Mouse (Mus musculus) layer of hippocampus, adult 11-12 months (tissue): ENCODE results near the gene Zfp827.

ENCODE experiments used
- DNase-seq: peaks from one replicate; pipeline ENCODE4 v3.0.0; 2022; ENCODE audit warnings: low spot score

Zfp827 gene

DNA sequence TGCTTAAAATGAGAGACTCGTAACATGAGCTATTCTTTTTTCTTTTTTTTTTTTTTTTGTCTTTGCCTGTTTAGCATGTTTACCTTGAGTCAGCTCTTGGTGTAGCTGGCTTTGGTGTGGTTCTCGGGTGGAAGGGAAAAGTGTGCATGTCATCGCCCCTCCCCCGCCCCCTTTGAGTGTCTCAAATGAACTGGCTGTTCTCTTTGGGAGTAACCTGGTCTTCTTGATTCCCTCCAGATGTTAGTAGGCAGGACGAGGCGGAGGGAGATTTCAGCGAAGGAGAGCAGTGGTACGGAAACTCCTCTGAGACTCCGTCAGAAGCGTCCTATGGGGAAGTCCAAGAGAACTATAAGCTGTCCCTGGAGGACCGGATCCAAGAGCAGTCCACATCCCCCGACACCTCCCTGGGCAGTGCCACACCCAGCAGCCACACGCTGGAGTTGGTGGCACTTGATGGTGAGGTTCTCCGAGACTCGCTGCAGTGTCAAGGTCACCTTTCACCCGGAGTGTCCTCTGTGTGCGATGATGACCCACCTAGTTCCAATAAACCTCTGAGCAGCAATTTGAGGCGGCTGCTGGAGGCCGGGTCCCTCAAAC lies 31.9 kb downstream of the Zfp827 start:
- no peak for DNase-seq

- no peak for DNase-seq
Observed at GRCm38 (mm10) chr8:79065924-79066323, 37.7 kb downstream of the Zfp827 start.

DNA sequence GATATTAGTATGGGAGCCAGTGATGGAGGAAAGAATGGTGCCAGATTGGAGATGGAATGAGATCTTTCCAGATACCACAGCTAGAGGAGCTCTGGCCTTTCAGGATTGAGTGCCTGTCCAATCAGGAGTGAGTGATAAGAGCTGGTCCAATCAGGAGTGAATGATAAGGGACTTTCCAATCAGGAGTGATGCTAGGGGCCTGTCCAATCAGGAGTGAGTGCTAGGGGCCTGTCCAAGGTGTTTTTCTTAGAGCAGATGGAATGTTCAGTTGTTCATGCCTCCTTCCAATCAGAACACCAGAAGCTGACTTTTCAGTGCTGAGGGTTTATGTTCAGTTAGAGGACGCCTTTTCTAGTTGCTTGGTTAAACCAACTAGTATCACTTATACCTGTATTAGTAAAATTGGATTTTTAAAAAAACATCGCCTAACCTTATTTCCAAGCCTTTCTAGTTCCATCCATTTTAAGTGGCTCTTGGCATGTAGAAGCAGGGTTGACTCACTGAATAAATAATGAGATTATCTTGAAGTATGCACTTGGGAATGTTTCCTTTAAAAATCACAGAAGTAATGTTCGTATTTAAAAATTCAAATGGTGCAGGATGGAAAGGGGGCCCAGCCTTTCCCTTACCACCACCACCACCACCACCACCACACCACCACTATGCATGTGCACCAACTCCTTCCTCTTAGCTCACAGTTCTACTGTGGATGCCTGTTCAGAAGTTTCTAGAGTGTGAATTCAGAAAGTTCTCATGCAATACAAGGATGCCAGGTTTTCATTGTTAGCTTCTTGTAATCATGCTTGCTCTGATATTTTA lies 39.8 kb downstream of the Zfp827 start:
- DNase-seq: no peak

DNA sequence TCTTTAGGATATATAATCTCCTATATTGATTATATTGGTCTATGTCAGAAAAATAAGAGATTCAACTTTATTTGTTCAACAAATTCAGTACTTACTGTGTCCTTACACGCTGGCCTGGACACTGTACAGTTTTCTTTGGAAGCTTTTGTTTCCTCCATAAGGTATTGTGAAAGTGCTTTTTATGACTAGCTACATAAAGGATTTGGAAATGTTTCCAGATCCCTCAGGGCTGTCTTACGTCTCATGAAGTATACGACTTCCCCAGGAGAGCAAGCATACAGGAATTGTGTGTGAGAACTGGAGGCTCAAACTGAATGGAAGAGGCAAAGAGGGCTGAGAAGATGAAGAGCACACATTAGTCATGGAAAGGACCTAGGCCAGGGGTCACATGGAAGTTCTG lies 45.1 kb downstream of the Zfp827 start:
- no peak for DNase-seq

GRCm38 (mm10) chr8:79074986-79075385 lies 46.7 kb downstream of the Zfp827 start:
- no peak for DNase-seq

DNA sequence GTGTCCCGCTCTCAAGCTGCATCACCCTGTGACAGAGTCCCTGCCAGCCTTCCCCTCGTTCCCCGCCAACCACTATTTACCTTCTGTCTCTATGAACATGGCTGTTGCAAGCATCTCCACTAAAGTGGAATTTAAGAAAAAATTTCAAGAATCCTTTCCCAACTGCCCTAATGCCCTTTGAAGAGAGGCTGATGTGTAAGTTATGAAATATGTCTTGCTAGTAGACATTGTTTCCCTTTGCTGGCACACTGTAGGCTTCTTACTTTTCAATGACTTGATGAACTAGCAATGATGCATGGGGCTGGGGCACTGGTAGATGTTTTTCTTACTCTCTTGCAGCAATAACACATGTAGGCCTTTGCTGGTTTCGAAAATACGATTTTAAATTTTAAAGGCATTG lies 49.0 kb downstream of the Zfp827 start:
- DNase-seq: no peak

- no peak for DNase-seq
Observed at GRCm38 (mm10) chr8:79078556-79079195, 50.4 kb downstream of the Zfp827 start.

- peak; percentile 28 for DNase-seq
Observed at GRCm38 (mm10) chr8:79079196-79079561, 50.9 kb downstream of the Zfp827 start.

- DNase-seq: no peak
Observed at GRCm38 (mm10) chr8:79080096-79080739, 52.0 kb downstream of the Zfp827 start.

DNA sequence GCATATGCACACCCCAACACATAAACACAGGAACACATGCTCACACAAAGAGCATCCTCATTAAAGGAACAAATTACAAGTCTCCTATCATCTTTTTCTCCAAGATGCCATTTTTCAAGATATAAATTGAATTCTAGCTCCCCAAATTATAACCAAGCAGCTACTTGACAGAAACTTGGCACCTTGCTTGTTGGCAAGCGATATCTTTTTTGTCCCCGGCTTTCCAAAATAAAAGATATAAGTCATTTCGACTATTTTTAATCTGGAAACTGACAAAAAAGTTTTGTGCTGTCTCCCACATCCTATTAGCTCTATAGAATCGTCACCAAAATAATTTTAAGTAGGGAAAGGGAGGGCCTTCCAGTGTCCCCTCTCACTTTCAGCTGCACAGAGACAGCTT lies 53.1 kb downstream of the Zfp827 start:
- no peak for DNase-seq

GRCm38 (mm10) chr8:79081955-79082354 lies 53.7 kb downstream of the Zfp827 start:
- no peak for DNase-seq

- DNase-seq: no peak
Observed at GRCm38 (mm10) chr8:79083461-79084358, 55.5 kb downstream of the Zfp827 start.

DNA sequence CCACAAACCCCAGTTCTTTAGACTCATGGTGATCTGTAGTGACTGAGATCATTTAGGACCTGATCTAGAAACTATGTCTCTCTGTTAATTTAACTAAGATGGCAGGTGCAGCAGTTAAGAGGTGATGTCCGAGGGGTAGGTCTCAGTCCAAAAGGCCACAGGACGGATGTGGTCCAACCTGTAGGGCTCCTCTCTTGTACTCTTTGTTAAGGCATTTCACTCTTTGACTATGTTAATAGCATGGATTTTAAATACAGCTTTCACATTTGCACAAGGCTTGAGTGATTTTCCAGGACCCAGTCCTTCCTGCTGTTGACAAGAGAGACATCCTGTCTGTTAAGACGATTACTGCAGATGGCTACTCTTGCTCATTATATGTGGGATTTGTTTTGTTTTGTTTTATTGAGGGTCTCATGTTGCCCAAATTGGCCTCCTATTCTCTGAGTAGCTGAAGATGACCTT lies 56.2 kb downstream of the Zfp827 start:
- DNase-seq: no peak

DNA sequence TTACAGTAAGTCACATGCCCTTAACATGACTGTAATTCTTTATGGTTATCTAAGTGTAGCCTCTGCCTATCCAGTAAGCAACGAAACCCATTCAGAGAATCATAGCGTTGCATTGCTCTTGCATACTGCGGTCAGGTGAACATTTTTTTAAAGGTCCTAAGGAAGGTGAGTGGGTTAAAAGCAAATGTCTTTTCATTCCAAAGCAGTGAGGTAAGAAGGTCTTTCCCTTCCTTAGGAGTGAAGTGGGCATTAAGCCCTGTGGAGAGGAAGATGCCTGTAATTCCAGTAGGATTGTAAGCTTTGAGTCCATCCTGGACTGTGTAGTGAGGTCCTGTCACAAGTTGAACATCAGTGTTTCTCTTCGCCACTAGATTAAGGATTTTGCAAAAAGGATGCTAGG lies 66.2 kb downstream of the Zfp827 start:
- no peak for DNase-seq

DNA sequence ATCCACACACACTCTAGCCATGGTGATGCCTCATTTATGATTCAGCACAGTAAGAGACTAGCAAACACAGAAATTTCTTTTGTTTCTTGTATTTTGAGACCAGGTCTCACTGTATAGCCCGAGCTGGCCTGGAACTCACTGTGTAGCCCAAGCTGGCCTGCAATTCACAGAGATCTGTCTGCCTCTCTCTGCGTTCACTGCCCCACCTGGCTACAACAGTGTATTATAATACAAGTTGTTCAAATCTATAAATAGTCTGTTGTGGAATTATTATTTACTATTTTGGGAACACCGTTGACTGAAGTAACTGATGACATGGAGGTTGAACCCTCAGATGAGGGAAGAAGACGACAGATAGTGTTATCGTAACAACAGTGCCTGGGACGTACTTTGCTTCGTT lies 66.9 kb downstream of the Zfp827 start:
- no peak for DNase-seq

DNA sequence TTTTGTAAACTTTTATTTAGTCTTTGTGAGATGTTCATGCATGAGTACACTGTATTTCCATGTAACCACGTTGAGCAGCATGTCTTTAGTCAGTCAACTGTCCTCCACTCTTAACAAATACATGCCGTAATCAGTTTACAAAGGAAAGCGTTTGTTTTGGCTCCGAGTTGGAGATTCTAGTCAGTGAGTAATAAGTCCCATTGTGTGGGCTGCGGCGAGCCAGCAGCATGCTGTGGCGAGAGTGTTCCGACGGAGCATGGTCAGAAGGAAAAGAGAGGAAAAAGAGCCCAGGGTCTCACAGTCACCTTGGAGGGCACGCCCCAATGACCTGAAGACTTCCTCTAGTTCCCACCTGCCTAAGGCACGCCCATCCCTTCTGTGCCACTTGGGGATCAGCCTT lies 68.7 kb downstream of the Zfp827 start:
- no peak for DNase-seq

DNA sequence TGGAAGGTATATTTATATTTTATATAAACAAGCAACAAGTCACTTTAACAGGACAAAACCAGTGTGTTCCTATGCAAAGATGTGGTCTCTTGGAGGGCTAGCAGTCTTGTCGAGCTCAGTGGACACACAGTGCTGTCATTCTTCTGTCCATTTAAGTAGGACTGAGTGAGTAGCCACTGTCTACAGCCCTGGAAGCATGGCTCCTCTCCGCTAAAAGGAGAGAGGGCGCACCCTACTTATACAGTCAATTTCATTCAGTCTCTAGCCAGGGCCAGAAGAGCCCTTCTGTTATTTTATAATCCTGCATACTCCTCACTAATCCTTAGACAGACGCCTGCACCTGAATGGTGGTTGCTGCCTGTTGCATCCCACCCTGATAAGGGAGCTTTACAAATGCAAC lies 74.5 kb downstream of the Zfp827 start:
- no peak for DNase-seq

- no peak for DNase-seq
Observed at GRCm38 (mm10) chr8:79103185-79103878, 75.1 kb downstream of the Zfp827 start.

DNA sequence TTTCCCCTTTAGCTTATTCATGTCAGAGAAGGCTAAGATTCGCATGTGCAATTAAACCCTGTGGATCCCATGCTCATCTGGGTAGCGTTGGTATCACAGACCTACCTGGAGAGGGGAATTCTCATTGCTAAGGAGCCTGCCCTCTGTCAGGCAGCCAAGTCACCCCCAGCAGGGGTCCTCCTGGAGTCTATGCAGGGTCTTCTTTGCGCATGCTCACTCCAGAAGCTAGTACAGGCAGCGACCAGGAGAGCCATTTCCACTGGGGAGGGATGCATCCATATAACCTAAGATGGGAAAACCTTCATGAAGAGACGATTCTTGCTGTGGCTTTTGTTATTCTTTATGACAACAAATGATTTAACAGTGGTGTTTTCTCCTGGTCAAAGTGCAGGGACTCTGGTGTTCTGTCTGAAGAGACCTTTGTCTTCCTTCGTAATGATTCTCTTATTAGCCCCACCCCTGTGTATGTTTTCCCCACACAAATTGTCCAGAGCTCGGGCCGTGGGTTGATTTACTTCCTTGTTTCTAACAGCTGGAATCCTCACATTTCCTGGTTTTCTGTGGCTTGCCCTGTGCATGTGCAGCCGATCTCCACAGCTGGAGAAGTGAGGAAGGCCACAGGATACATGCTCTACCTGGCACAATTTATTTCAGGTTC lies 75.8 kb downstream of the Zfp827 start:
- no peak for DNase-seq

DNA sequence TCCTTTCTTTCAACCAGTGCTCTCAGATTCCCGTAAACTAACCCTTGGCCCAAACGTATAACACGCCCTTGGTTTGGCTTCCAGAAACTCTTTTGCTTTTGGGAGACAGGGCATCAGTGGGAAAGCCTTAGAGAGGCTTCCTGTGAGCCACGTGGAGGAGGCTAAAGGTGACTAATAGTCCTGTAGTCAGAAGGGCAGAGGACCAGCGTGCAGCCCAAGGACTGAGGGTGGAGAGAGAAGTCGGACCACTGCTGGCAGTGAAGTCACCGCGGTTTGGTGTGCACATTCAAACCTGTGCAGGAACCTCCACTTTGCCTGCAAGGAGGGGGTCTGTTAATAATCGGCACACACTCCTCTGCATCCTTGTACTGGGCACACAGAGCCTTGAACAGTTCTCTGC lies 76.4 kb downstream of the Zfp827 start:
- DNase-seq: no peak

GRCm38 (mm10) chr8:79105186-79105585 lies 76.9 kb downstream of the Zfp827 start:
- no peak for DNase-seq
